Mouse (Mus musculus): ENCODE data around the gene Tpk1. TPM values are rescaled to one million over a fixed set of nuclear protein-coding genes. Genes with fewer than 3 reads are reported as not detected.
"Not testable (repeated sequence)": the region's sequence is repeated elsewhere in the genome, so short reads cannot be mapped to it uniquely, and the experiment has no call there.

Tpk1 gene
- total RNA-seq, 2 experiments from 2014 or later = 4.3 to 4.7 TPM

- DNase-seq = no peak
These were observed 144.0 kb downstream of the Tpk1 start for GRCm38 (mm10) chr6:43522046-43522445.

- no peak for DNase-seq
These were observed 145.9 kb downstream of the Tpk1 start for GRCm38 (mm10) chr6:43520218-43520617.

GRCm38 (mm10) chr6:43518378-43518777 is 147.7 kb downstream of the Tpk1 start:
- DNase-seq = no peak

- DNase-seq = no peak
These were observed 148.8 kb downstream of the Tpk1 start for GRCm38 (mm10) chr6:43517316-43517655.

- no peak for DNase-seq
These were observed 149.3 kb downstream of the Tpk1 start for GRCm38 (mm10) chr6:43516593-43517315.

GRCm38 (mm10) chr6:43506686-43507385 is 159.2 kb downstream of the Tpk1 start:
- DNase-seq = not testable (repeated sequence)

GRCm38 (mm10) chr6:43504609-43505230 is 161.4 kb downstream of the Tpk1 start:
- no peak for DNase-seq

GRCm38 (mm10) chr6:43492367-43492766 is 173.7 kb downstream of the Tpk1 start:
- DNase-seq = no peak

GRCm38 (mm10) chr6:43486691-43487090 is 179.4 kb downstream of the Tpk1 start:
- no peak for DNase-seq

- DNase-seq = no peak
These were observed 185.4 kb downstream of the Tpk1 start for GRCm38 (mm10) chr6:43480687-43481086.

- DNase-seq = no peak
These were observed 187.3 kb downstream of the Tpk1 start for GRCm38 (mm10) chr6:43478810-43479209.

- DNase-seq = no peak
These were observed 189.7 kb downstream of the Tpk1 start for GRCm38 (mm10) chr6:43476406-43476805.

GRCm38 (mm10) chr6:43475921-43476320 is 190.2 kb downstream of the Tpk1 start:
- DNase-seq = no peak

- DNase-seq = no peak
These were observed 194.5 kb downstream of the Tpk1 start for GRCm38 (mm10) chr6:43471556-43471955.

GRCm38 (mm10) chr6:43468821-43469594 is 197.1 kb downstream of the Tpk1 start:
- no peak for DNase-seq

- no peak for DNase-seq
These were observed 203.2 kb downstream of the Tpk1 start for GRCm38 (mm10) chr6:43462849-43463369.

- no peak for DNase-seq
These were observed 203.8 kb downstream of the Tpk1 start for GRCm38 (mm10) chr6:43462189-43462848.

- no peak for DNase-seq
These were observed 207.0 kb downstream of the Tpk1 start for GRCm38 (mm10) chr6:43459082-43459481.

GRCm38 (mm10) chr6:43457989-43458388 is 208.1 kb downstream of the Tpk1 start:
- DNase-seq = no peak

- DNase-seq = no peak
These were observed 216.6 kb downstream of the Tpk1 start for GRCm38 (mm10) chr6:43449498-43449897.

- no peak for DNase-seq
These were observed 220.2 kb downstream of the Tpk1 start for GRCm38 (mm10) chr6:43445856-43446255.

GRCm38 (mm10) chr6:43442191-43442590 is 223.9 kb downstream of the Tpk1 start:
- DNase-seq = no peak
